Mouse (Mus musculus) small intestine, adult 2 months (tissue): Measurements from ENCODE around the gene Lnx1. TPM values are rescaled to one million over a fixed set of nuclear protein-coding genes. Genes with fewer than 3 reads are reported as not detected.

Experiments used
- H3K27ac ChIP-seq: fragments of 200-500 bp; 2 replicates; pipeline ENCODE4 v1.5.1; 2012; ENCODE audit warnings: low read depth, low read length, control low read depth, inconsistent platforms; ENCODE audit not compliant: insufficient read depth
- H3K27me3 ChIP-seq: fragments of 200-500 bp; 2 replicates; pipeline ENCODE4 v1.6.1; 2012; ENCODE audit warnings: mild to moderate bottlenecking, moderate library complexity, low read length, inconsistent platforms; ENCODE audit not compliant: control insufficient read depth, insufficient read depth
- H3K36me3 ChIP-seq: fragments of 200-500 bp; 2 replicates; pipeline ENCODE4 v1.6.1; 2012; ENCODE audit warnings: mild to moderate bottlenecking, low read length, control low read depth, inconsistent platforms; ENCODE audit not compliant: control insufficient read depth, insufficient read depth
- H3K4me1 ChIP-seq: fragments of 200-500 bp; 2 replicates; pipeline ENCODE4 v1.6.1; 2012; ENCODE audit warnings: low read length, inconsistent platforms, mixed read lengths; ENCODE audit not compliant: control insufficient read depth, insufficient read depth, insufficient read length
- H3K4me3 ChIP-seq: fragments of 200-500 bp; 2 replicates; pipeline ENCODE4 v1.5.1; 2012; ENCODE audit warnings: low read depth, mild to moderate bottlenecking, control low read depth, inconsistent platforms, low read length, moderate library complexity
- CTCF ChIP-seq: fragments of 200-500 bp; IDR thresholded peaks from 2 replicates; pipeline ENCODE4 v1.5.1; 2012; ENCODE audit warnings: low read depth, mild to moderate bottlenecking, control low read depth, inconsistent platforms, low read length, moderate library complexity, mixed read lengths; ENCODE audit not compliant: insufficient replicate concordance, insufficient read length; ENCODE audit errors: extremely low read depth
- POLR2A ChIP-seq: fragments of 200-500 bp; IDR thresholded peaks from 2 replicates; pipeline ENCODE4 v1.6.1; 2012; ENCODE audit warnings: low read depth, mild to moderate bottlenecking, control low read depth, inconsistent platforms, low read length, moderate library complexity
- WGBS: fragments of 180-500 bp; shearing (Covaris S2); methylation state at CpG from one replicate; pipeline ENCODE4 v1.1.7; 2018; 5-methylcytosine and 5-hydroxymethylcytosine counted together
- polyA plus RNA-seq: library from polyadenylated mRNA; depleted of rRNA; stranded (reverse); fragments of >200 nt; gene quantifications from 2 replicates; pipeline ENCODE4 v1.2.3, GENCODE M21; 2012; rRNA removed

Lnx1 gene
- polyA plus RNA-seq: 6.5 and 21.1 TPM in 2 replicates

- Histone ChIP-seq H3K4me3 (peak within 1 kb of the TSS; percentile 40), H3K36me3 (0 out of 2 replicates have a peak, but pooled peaks cover 2% of the 10 kb centered on the region), H3K27ac (peak within 1 kb of the TSS; percentile 87), H3K4me1 (peaks cover 6% of the 10 kb centered on the region; the same call in 1 of the 2 replicates), H3K27me3 (no peaks in the 10 kb centered on the region)
- WGBS: 31% methylated on average over 11 of the region's 11 CpGs
- TF ChIP-seq CTCF (no peak), POLR2A (peak; percentile 93)
These were observed at the start of gene Lnx1 for GRCm38 (mm10) chr5:74702766-74703165. Lnx1 (minus strand) TSS chr5:74702912.

GRCm38 (mm10) chr5:74750501-74750900 is 47.8 kb upstream of the Lnx1 start:
- no peak overlapping the region for H3K4me3 ChIP-seq
- H3K36me3 ChIP-seq: no peaks in the 10 kb centered on the region
- 75% methylated on average over 5 of the region's 5 CpGs for WGBS
- H3K4me1 ChIP-seq: no peaks in the 10 kb centered on the region
- no peak overlapping the region for H3K27ac ChIP-seq
- TF ChIP-seq CTCF (no peak), POLR2A (no peak)
- no peaks in the 10 kb centered on the region for H3K27me3 ChIP-seq

- no peaks in the 10 kb centered on the region for H3K27me3 ChIP-seq
- H3K4me3 ChIP-seq: no peak overlapping the region
- no peak for TF ChIP-seq CTCF
- TF ChIP-seq POLR2A: no peak
- no peaks in the 10 kb centered on the region for H3K4me1 ChIP-seq
- H3K36me3 ChIP-seq: no peaks in the 10 kb centered on the region
- H3K27ac ChIP-seq: no peak overlapping the region
- 70% methylated on average over 3 of the region's 3 CpGs for WGBS
These were observed 44.8 kb upstream of the Lnx1 start for GRCm38 (mm10) chr5:74747476-74747875.

- TF ChIP-seq CTCF: no peak
- TF ChIP-seq POLR2A: no peak
- Histone ChIP-seq H3K4me3 (no peak overlapping the region), H3K27me3 (no peaks in the 10 kb centered on the region), H3K4me1 (peaks cover 5% of the 10 kb centered on the region; the same call in 1 of the 2 replicates), H3K36me3 (no peaks in the 10 kb centered on the region), H3K27ac (no peak overlapping the region)
- 92% methylated on average over 9 of the region's 9 CpGs for WGBS
These were observed 38.2 kb upstream of the Lnx1 start for GRCm38 (mm10) chr5:74740951-74741350.

- Histone ChIP-seq H3K4me1 (peaks cover 5% of the 10 kb centered on the region; the same call in 1 of the 2 replicates), H3K27me3 (no peaks in the 10 kb centered on the region), H3K27ac (no peak overlapping the region), H3K4me3 (no peak overlapping the region), H3K36me3 (no peaks in the 10 kb centered on the region)
- WGBS: 35% methylated on average over 12 of the region's 12 CpGs
- TF ChIP-seq POLR2A (no peak), CTCF (no peak)
These were observed 36.7 kb upstream of the Lnx1 start for GRCm38 (mm10) chr5:74739435-74739834.

- no peak for TF ChIP-seq POLR2A
- peak; percentile 32; the same call in 1 of the 2 replicates for TF ChIP-seq CTCF
- Histone ChIP-seq H3K4me3 (no peak overlapping the region), H3K36me3 (no peaks in the 10 kb centered on the region), H3K4me1 (peaks cover 5% of the 10 kb centered on the region; the same call in 1 of the 2 replicates), H3K27me3 (no peaks in the 10 kb centered on the region), H3K27ac (no peak overlapping the region)
- 26% methylated on average over 3 of the region's 3 CpGs for WGBS
These were observed 35.6 kb upstream of the Lnx1 start for GRCm38 (mm10) chr5:74738312-74738711.

- Histone ChIP-seq H3K36me3 (no peaks in the 10 kb centered on the region), H3K4me1 (peaks cover 12% of the 10 kb centered on the region; the same call in 1 of the 2 replicates), H3K27ac (no peak overlapping the region), H3K4me3 (no peak overlapping the region), H3K27me3 (no peaks in the 10 kb centered on the region)
- TF ChIP-seq CTCF (no peak), POLR2A (no peak)
- WGBS: 54% methylated on average over 7 of the region's 7 CpGs
These were observed 31.3 kb upstream of the Lnx1 start for GRCm38 (mm10) chr5:74733885-74734558.

- Histone ChIP-seq H3K27ac (no peak overlapping the region), H3K27me3 (no peaks in the 10 kb centered on the region), H3K4me1 (peaks cover 7% of the 10 kb centered on the region; the same call in 1 of the 2 replicates), H3K36me3 (no peaks in the 10 kb centered on the region), H3K4me3 (no peak overlapping the region)
- TF ChIP-seq CTCF (no peak), POLR2A (no peak)
- WGBS: 82% methylated on average over 8 of the region's 8 CpGs
These were observed 29.9 kb upstream of the Lnx1 start for GRCm38 (mm10) chr5:74732613-74733012.
